Mouse (Mus musculus) retina, adult 2 months (tissue): ENCODE measurements around the gene Gm44965.
"Not testable (repeated sequence)": the region's sequence is repeated elsewhere in the genome, so short reads cannot be mapped to it uniquely, and the experiment has no call there.

Experiments
- DNase-seq: peaks from one replicate; pipeline ENCODE4 v3.0.0-alpha.2; 2012; ENCODE audit warnings: low read depth, low spot score

The Gm44965 gene

DNA sequence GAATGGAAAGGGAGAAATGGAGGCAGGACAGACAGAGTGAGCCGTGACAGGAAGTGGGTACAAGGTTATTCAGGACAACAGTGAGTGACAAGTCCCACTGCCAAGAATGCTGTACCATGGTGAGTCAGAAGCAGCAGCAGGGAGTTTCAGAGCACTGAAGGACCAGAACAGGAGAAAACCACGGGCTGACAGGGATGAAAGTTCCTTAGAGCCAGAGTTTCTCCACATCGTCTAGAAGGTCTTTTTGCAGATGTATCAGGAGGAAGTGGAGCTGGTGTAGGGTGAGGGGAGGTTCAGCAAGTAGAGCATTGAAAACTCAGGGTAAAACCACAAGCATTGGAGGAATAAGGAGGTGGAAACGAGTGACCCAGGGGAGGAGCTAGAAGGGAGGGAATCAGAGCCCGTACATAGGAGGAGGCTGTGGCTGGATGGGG is 14.5 kb upstream of the Gm44965 start:
- DNase-seq, result no peak

DNA sequence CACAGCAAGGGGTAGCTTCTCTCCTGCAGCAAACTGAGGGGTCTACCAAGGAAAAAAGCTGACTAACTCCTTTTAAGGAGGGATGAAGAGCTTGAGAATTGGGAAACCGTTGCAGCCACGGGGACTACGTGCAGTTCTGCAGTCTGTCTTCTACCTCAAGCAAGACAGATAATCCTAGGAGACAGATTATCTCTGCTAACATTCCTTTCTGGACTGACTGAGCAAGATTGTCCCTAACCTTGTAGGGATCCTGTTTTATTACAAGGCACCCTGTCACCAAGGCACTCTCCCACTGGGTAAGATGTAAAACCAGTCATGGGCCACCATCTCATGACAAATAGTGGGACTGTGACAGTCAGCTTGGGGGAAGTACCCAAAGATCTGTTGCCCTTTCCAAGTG is 12.5 kb upstream of the Gm44965 start:
- no peak for DNase-seq

DNA sequence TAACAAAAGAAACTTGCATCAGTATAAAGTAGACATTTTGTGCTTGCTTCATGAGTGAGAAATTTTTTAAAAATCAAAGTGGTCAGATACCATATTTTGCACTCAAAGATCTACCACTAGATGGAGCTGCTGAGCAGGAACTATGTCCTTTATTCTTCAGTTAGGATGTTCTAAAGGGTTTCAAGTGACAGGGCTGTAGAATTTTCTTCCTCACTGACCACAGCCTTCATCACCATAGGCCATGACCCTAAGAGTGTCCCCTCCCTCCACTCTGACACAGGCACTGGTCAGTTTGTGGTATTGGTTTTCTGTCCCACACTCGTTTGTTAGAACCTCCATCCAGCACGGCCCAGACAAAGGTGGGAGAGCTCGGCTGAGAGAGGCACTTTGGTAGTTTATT is 11.7 kb upstream of the Gm44965 start:
- DNase-seq, result no peak

DNA sequence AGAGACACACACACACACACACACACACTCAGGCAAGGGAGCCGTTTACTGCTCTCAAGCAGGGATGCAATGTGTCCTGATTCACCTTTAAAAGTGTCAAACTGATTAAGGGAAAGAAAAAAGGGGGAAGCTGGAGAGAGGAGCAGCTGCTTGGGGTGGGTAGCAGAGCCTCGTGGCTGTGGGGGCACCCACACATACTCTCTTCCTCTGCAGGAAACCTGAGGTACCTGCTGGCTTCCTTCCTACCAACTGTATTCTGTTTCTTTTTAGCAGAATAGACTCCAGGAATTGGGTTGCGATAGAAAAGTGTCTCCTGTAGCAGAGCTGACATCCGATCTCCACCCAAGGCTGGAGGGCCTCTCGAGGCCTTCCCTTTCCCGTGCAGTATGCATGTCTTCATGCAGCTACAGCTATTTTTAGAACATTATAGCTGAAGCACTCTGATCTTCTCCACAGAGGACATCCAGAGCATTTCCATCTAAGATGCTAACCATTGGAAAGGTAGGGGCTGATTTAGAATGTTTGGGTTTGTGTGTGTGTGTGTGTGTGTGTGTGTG is 4.5 kb upstream of the Gm44965 start, which contains the start of gene Gm45021:
Gm45021 (plus strand) TSS at position 417 of the 557 bp plus-strand sequence.
- no peak for DNase-seq

DNA sequence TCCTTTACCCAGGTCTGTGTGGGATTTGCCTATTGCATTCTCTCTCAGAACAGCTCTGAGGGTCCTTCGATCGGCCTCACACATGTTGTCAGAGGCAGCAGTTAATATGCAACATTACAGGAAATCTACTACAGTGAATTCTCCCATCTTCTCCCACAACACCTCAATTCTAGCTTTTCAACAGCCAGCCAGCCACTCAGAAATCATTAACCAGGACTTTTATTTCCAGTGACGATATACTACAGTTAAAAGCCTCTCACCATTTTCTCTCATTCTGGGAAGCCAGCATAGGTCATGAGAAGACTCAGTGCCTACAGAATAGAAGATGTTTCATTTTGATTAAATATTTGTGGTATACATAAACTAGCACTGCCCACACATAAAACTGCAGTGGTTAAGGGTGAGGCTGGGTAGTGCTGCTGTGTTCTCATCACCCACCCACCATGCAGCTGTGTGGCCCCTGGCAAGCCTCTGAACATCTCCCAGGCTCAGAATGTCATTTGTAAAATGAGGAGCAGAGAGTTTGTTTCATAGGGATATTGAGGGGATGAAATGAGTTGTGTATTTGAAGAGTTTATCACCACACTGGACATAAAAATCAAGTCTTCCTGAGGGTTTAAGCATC is 2.4 kb upstream of the Gm44965 start:
- DNase-seq, result no peak

DNA sequence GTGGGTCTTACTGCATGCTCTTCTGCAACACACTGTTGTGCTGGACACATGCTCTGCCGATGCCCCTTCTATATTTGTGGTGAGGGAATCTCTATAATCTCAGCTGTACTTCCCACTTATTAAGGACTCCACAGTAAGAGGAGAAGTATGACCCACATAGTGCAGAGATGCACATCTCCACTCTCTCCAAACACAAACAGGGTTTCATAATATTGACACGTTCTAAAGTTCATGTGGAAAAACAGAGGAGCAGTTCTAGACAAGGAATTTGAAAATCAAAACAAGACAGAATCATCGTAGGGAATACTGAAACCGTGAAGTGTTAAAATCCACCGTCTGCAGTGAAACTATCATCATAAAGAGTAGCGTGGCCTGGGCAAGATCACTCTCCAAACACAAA is 1.9 kb upstream of the Gm44965 start:
- no peak for DNase-seq

DNA sequence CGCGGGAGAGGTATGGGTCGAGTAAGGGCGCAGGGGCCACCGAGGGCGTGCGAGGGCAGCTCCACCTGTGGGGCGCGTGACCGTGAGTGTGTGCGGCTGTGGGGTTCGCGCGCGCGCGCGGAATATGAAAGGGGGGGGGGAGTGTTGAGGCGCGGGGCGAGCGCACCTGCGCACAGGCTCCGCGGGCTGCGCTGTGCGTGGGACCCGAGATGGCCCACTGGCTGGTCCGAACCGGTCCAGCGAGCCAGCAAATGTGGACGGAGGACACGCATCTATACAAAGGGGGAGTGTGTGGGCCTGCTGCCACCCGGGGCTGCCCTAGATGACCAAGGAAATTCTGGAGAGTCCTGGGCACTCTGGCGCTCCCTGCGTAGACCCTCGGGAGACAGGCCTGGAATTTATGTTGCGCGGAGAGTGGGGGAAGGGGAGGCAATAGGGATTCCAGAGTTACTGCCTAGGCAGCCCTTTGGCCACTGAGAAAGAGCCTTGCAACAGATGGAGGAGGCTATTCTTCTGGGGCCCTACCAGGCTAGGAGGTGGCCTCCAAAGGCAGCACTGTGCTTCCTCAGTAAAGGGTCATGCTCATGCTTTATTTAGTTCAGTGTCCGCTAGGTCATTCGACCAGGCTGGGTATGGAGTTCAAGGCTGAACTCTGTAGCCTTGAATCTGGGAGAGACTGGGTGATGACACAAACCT is 450 bp downstream of the Gm44965 start:
- DNase-seq, result no peak

DNA sequence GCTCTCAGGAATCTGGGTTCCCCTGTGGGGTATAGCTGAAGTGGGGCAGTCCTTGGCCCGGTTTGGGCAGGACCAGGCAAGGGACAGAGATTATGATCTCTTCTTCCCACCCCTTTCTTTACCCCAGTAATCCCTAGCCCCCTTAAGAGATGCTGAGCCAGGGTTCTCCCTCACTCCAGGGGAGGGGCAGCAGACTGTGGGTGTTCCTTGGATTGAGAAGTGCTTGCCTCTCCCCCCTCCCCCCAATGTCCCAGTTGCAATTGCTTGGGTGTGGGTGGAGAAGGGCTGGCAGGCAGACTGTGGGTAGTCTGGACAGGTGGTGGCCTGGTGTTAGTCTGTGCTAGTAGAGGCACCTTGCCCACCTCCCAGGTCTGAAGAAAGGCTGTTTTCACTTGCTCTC is 1.5 kb downstream of the Gm44965 start:
- DNase-seq, result no peak

DNA sequence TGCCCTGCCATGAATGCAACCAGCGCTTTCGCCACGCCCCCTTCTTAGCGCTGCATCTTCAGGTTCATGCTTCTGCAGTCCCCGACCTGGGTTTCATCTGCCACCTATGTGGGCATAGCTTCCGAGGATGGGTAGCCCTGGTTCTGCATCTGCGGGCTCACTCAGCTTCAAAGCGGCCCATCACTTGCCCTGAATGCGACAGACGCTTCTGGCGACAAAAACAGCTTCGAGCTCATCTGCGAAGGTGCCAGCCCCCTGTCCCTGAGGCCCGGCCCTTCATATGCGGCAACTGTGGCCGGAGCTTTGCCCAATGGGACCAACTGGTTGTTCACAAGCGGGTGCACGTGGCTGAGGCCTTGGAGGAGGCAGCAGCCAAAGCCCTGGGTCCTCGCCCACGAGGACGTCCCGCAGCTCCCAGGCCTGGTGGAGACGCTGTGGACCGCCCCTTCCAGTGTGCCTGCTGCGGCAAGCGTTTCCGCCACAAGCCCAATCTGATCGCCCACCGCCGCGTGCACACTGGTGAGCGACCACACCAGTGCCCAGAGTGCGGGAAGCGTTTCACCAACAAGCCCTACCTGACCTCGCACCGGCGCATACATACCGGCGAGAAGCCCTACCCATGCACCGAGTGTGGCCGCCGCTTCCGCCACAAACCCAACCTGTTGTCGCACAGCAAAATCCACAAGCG is 2.9 kb downstream of the Gm44965 start:
- no peak for DNase-seq

DNA sequence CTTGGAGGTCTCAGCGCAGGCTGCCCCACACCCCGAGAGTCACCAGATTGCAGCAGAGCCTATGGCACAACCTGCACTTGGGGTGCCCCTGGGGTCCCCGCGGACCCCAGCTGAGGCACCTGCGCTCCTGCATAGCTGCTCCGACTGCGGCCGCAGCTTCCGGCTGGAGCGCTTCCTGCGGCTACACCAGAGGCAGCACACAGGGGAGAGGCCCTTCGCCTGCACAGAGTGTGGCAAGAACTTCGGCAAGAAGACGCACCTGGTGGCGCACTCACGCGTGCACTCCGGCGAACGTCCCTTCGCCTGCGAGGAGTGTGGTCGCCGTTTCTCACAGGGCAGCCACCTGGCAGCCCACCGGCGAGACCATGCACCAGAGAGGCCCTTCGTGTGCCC is 3.5 kb downstream of the Gm44965 start:
- no peak for DNase-seq

DNA sequence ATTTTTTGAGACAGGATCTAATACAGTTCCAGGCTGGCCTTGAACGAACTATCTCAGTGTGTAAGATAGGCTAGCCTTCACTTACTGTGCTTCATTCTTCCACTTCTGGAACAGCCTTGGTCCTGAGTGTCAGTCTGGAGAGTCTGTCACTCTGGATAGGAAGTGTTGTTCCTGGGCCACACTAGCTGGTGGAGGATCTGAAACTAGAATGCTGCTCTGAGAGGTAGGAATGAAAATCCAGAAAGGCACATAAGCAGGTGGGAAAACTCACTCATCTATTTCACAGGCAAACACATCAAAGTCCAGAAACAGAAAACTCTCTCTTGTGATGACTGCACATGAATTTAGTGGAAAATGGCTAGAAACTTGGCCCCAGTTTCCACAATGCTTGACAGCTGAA is 6.9 kb downstream of the Gm44965 start:
- DNase-seq, result no peak

DNA sequence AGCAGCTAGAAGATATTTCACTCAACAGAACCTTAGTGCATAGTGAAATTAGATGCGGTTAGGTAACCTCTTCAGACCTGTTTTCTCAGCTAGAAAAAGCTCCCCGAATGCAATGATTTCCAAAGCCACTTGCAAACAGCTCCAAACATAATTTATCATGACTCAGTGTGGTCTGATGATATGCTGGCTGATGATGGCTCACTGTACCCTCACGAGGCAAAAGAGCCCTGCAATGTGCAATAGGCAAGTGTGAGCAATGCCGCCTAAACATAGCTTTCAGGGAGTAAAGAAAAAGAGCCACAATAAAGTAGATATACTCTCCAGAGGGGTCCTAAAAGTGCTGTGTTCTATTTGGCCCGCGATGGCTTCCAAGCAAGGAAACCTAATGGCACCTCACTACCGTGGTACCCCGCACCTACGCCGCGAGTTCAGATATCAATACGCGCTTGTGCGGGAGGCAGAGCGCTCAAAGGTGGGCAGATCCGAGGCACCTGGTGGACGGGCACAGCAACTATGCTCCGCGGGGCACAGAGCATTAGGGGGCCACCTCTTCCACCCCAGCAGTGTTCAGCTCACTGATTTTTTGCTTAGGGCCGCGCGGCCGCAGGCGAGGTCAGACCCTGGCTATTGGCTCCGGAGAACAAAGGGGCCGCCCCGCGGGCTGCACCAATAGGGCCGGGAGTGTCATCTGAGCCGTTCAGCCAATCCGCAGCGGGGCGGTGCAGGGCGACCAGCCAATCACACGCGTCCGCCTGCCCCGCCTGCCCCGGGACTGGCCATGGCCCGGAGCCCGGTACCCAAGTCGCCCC is 7.7 kb downstream of the Gm44965 start, which contains the start of gene Zfp775:
Zfp775 (plus strand) TSS at position 793 of the 809 bp plus-strand sequence.
- peak; percentile 80 for DNase-seq

DNA sequence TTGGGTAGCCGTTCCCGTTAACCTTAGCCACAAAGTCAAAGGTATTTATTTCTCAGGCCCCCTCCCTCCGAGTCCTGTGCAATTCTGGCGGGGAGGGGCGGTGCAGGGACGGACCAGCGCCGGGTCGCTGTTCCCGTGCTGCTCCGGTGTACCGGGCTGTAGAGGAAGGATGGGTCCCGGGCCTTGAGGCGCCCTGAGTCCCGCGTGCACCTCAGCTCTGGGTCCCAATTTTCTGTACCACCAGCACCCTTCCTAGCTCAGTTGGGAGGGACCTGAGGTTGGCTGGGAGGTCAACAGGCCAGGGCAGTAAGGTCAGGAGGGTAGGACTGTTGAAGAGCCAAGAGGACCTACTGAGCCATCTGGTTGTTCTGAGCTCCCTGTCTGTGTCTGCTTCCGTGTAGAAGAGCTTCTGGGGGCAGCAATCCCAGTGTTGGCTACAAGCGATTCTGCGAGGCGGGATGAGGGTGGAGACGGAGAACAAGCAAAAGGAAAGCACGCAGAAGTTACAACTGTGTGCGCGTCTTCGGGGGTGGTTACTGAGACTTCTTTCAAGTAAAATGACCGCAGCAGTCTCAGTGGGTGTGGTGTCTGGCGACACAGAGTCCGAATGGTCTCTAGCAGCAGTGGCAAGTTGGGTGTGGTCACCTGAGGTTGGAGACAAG is 8.5 kb downstream of the Gm44965 start:
- DNase-seq, result no peak

DNA sequence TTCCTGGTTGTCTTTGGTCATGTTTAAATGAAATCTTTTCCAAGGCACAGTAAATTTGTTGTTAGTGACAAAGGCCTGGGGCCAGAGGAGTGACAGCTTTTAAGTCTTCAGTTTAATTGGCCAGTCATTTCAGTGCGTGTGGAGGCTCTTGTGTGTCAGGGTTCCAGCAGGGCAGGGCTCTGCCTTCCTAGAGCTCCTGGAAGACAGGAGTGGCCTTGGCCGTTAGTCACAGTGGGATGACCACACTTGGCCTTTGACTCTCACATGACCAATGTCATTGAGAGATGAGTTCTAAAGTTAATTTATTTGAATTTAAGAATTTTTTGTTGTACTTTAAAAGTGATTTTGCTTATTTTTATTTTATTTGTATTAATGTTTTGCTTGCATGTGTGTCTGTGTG is 14.4 kb downstream of the Gm44965 start:
- DNase-seq, result no peak

DNA sequence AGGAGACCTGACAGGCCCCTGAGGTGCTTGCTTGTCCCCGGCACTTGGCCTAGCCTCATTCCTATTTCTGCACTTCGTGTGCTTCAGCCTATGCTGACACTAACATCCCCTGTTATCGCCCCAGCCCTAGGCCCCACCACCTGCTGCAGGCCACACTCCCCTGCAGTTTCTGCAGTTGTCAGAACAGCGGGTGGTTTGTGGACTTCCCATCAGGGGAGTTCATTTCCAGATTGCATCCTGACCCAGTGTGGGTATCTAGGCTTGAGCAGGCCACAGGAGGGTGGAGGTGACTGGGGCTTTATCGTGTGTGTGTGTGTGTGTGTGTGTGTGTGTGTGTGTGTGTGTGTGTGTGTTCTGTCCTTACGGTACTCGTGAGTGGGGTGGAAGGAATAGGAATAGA is 15.8 kb downstream of the Gm44965 start:
- no peak for DNase-seq

DNA sequence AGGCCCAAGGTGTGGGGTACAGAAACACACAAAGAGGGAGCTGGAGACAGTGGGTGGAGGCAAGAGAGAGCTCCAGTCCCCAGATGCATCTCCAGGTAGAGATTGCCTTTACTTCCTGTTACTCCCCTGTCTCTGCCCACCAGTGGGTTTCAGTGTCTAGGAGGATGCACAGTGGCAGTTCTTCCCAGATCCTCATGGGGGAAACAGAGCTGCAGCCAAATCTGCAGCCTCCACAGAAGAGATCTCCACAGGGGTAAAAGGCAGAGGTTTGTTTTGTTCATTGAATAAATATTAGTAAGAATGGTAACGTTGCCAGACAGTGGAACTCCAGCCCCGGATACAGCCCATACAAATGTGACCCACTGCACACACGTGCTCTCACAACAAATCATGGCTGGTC is 16.9 kb downstream of the Gm44965 start:
- no peak for DNase-seq

DNA sequence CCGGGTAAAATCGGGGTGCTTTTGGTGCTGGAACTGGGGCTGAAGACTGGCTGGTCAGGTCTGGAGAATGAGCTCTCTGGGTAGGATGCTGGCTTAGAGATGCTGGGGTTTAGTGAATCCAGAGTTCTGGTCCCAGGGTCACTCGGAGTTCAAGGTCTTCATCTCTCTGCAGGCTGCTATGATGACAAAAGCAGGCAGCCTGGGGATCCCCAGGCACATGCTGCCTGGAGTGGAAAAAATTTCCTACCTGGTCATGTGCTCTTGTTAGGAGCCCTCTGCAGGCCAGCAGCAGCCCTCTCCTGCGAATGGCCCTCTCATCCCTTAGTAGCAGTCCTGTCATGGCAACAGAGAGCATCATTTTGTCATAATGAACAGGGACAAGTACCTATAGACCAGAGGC is 19.7 kb downstream of the Gm44965 start:
- DNase-seq, result no peak

DNA sequence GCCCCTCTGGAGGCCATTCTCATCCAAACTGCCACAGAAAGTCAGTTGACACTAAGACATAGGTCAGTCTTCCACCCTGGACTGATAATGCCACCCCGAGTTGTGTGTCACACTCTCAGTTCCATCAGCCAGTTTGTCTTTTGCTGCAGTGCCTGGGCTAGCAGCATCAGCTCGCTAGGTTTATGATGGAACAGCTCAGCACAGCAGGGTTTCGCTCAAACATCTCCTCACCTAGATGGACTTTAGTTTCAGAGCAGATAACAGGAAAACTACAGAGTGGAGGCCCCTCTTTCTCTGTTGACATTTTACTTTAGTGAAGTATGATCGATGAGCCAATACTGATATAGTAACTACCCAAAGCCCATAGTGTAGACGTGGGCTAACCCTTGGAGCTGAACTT is 21.0 kb downstream of the Gm44965 start:
- DNase-seq, result no peak

DNA sequence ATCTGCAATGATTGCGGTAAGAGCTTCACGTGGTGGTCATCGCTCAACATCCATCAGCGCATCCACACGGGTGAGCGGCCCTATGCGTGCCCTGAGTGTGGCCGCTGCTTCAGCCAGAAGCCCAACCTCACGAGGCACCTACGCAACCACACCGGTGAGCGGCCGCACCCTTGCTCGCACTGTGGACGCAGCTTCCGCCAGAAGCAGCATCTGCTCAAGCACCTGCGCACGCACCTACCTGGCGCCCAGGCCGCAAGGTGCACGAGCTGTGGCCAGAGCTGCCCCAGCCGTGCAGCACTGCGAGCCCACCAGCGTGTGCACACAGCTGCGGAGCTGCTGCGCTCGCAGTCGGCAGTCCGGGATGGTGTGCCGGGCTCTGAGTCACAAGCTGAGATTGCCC is 26.3 kb downstream of the Gm44965 start:
- DNase-seq, result no peak

DNA sequence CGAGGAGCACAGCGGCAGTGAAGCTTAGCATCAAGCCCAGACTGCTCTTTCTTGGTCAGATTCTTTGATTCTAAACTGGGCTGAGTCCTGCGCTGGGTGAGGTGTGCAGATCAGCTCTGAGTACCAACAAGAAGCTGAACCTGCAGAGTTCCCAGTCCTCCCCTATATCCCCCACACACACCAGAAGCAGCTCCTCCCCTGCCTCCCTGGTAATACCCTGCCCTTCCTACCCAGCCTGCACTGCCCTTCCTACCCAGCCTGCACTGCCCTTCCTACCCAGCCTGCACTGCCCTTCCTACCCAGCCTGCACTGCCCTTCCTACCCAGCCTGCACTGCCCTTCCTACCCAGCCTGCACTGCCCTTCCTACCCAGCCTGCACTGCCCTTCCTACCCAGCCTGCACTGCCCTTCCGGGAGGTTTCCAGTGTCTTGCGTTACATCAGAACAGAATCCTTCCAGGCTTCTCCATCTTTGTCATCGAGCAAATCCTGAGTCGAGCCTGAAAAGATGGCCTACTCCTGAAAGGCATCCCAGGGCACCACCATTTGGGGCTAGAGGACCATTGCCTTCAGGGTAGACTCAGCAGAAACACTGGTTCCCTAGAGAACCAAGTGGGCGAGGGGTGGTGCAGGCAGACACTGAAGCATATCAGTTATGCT is 28.6 kb downstream of the Gm44965 start:
- not testable (repeated sequence) for DNase-seq

DNA sequence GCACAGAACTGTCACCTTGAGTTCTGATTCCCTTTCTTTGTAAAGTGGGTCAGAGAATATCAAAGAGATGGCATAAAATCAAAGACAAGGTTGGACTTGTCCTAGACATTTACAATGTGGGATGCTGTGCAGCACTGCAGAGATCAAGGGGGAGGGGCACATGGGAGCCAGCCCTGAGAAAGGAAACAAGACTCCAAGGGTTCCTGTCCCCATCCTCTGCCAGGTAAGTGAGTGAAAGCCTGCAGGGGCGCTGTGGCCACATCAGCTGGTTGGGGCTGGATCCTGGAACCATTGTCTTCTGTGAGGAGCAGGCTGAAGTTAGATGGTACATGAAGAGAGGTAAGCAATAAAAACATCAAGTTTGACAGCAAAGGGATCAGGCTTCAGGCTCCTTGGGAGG is 29.7 kb downstream of the Gm44965 start:
- no peak for DNase-seq
